Mouse (Mus musculus) layer of hippocampus, adult 9-10 months (tissue): ENCODE measurements around the gene C9.

Source experiments
- DNase-seq: peaks from one replicate; pipeline ENCODE4 v3.0.0; 2022; ENCODE audit warnings: low spot score

The C9 gene

DNA sequence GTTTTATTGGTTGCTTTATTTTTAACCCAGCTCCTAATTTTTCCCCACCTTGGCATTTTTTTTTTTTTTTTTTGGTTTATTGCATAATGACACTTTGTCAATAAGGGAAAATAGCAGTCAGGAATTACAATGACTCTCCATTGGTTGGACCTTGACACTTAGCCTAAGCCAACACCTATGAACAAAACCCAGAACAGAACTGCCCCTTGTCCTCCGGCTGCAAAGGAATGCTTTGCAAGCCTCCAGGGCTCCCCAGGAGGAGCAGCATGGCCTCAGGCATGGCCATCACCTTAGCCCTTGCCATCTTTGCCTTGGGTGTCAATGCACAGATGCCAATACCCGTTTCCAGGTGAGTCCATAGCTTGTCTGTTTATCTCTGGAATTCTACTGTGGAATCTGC lies at the start of gene C9:
C9 (plus strand) TSS at position 193 of the 400 bp plus-strand sequence.
- DNase-seq, result no peak

GRCm38 (mm10) chr15:6398211-6398610 lies 46.9 kb upstream of the C9 start:
- no peak for DNase-seq

DNA sequence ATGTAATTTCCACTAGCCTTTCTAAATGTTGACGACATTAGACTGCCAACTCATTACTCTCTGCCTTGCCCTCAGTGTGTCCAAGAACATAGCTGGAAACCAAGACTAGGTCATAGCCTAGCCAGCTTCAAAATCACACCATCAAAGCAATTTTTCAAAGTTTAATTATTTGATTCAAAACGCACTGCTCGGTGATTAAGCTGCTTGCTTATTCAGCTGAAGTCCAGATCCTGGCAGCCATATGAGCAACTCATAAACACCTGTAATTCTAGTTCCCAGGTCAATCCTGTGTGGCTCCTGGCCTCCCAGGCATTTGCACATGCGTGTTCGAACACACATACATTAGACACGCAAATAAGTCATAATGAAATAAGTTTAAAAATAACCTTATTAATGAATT lies 46.2 kb upstream of the C9 start:
- DNase-seq, result no peak

DNA sequence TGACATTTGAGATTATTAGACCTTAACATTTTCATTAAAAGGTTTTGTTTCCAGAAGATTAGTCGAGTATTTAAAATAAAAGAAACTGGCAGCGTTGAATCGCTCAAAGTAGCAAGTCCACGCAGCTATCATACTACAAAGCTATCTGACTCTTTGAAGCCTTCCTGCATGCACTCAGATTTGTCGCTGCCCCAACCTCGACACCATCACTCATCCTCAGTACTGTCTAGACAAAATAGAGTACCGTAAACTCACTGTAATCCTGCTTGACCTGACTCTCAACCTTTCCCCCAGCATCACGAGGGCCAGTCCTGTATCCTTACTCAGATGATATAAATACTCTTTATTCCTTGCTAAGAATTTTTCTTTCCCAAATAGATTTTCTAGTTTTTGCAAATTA lies 45.0 kb upstream of the C9 start:
- no peak for DNase-seq

GRCm38 (mm10) chr15:6402433-6402832 lies 42.7 kb upstream of the C9 start:
- no peak for DNase-seq

- no peak for DNase-seq
Observed at GRCm38 (mm10) chr15:6404172-6404571, 41.0 kb upstream of the C9 start.

GRCm38 (mm10) chr15:6406771-6407170 lies 38.4 kb upstream of the C9 start:
- no peak for DNase-seq

DNA sequence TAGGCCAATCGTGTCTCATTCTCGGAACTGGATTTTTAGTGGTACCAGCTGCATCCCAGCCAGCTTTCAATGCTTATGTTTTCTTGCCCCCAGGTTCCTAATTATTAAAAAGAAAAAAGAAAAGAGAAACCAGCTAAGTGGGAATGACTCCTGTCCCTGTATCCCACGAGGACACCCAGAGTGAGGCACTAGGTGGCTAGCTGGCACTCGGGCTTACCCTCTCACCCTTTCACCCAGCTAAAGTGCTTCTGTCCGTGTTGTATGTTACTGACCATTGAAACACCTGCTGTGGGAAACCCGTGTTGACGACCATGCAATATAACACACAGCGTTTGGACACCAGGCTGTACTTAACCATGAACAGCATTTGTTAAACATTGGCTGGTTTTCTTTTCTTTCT lies 36.1 kb upstream of the C9 start:
- no peak for DNase-seq

GRCm38 (mm10) chr15:6410161-6410560 lies 35.0 kb upstream of the C9 start:
- no peak for DNase-seq

DNA sequence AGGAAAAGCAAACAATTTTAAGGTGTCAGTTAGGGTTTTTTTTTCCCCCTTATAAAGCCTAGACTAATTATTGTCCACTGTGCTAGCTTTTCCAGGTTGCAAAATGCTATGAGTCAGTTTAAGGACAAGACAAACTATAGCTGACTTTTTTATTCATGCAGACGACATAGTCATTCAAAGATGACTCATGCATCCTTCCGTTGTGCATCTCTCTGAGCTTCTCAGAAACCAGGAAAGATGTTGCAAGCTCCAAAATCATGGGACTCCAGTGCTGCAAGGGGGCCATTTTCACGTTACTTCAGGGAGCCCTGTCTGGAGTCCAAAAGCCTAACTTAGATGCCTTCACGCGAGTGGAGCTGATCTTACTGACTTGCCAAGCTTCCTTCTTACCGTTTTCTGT lies 33.8 kb upstream of the C9 start:
- no peak for DNase-seq

GRCm38 (mm10) chr15:6415317-6415716 lies 29.8 kb upstream of the C9 start:
- no peak for DNase-seq

GRCm38 (mm10) chr15:6431777-6432176 lies 13.3 kb upstream of the C9 start:
- DNase-seq, result no peak

GRCm38 (mm10) chr15:6432411-6432810 lies 12.7 kb upstream of the C9 start:
- DNase-seq, result no peak

GRCm38 (mm10) chr15:6435281-6435680 lies 9.8 kb upstream of the C9 start:
- DNase-seq, result no peak

GRCm38 (mm10) chr15:6435773-6436172 lies 9.4 kb upstream of the C9 start:
- peak; percentile 24 for DNase-seq

GRCm38 (mm10) chr15:6438685-6439084 lies 6.4 kb upstream of the C9 start:
- DNase-seq, result no peak

DNA sequence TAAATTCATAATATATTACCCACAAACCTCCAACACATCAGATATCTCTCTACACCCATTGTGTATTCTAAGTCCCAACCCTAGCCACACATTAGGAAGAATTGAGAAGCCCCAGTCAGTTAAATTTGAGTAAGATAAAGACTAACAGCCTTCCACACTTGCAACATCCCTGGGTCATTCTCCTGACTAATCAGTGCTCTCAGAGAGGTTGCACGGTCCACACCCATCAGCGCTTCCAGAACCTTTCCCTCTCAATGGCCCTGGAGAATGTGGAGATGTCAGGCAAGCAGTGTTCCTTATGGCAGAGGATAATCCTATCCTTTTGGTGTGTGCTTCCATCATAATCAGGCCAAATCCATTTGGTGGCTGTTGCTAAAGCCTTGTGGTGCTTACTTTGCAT lies 675 bp upstream of the C9 start:
- no peak for DNase-seq

DNA sequence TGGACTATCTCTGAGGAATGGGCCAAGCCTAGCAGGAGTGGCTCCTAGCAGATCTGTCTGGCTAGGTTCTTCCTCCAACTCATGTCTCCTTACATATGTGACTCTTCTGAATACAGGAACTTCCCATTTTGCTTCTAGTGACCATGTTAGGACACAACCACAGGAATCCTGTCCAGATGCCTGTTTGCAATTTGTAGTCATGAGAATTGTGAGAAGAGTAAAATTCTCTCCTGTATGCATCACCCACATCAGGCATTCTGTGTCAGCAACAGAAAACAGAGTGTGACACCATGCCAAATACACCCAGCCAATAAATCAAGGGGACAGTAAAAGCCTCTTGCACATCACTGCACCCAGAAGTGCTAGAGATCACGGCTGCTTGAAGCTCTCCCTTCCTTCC lies 1.1 kb downstream of the C9 start:
- DNase-seq, result no peak

DNA sequence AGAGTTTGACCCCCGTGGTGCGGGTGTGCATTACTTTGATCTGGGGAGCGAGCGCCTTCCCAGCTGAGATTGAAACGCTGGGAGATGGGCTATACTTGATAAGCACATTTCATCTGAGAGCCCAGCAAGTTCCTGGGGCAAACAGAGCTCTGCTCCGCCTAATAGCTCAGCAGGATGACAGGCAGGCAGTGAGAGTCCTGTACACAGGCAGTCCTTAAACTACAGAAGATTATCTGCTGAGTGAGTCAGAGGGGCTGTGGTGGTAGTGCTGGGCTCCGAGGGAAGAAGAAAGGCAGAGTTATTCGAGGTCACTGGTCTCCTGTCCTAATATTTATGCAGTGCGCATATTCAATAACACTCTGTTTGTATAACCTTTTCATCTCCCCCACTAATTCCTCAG lies 3.8 kb downstream of the C9 start:
- no peak for DNase-seq

GRCm38 (mm10) chr15:6454461-6454860 lies 9.3 kb downstream of the C9 start:
- DNase-seq, result no peak

DNA sequence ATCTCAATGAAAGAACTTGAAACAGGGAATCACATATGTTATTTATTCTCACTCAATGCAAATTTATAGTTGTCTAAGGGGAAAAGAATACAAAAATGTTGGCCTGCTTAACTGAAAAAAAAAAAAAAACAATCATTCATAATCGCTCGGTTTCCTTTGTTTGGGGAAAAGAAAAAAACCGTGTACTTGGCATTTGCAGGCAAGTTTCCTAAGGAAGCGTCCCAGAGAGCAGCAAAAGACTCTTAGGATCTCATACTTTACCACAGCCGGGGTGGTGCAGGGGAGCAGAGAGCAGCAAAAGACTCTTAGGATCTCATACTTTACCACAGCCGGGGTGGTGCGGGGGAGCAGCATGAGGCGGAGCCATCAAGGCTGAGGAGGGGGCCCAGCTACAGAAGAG lies 16.3 kb downstream of the C9 start:
- DNase-seq, result no peak

GRCm38 (mm10) chr15:6463361-6463923 lies 18.3 kb downstream of the C9 start:
- no peak for DNase-seq

GRCm38 (mm10) chr15:6466995-6467394 lies 21.9 kb downstream of the C9 start:
- DNase-seq, result no peak

GRCm38 (mm10) chr15:6468845-6469244 lies 23.7 kb downstream of the C9 start:
- no peak for DNase-seq

GRCm38 (mm10) chr15:6469384-6469783 lies 24.3 kb downstream of the C9 start:
- no peak for DNase-seq
